Mouse (Mus musculus): ENCODE data around the gene Spryd4. TPM values are rescaled to one million over a fixed set of nuclear protein-coding genes. Genes with fewer than 3 reads are reported as not detected.
A peak's percentile ranks its signal among the peaks of the same experiment; 100 is the strongest.
"Not testable (repeated sequence)": the region's sequence is repeated elsewhere in the genome, so short reads cannot be mapped to it uniquely, and the experiment has no call there.

The Spryd4 gene
- total and polyA plus RNA-seq, 3 experiments: 17.2 to 19.6 TPM; not detected in 1

- Histone ChIP-seq H3K36me3 (ENCODE audit: control insufficient read depth in 1 of 2, insufficient read depth in 2 of 2, low read length in 2 of 2) (peaks cover 0 to 13% of the 10 kb centered on the region in 2 experiments; a peak in 2 of 4 replicates), H3K79me2 (ENCODE audit: control insufficient read depth, insufficient read depth, low read length, poor library complexity) (no peaks in the 10 kb centered on the region; the same call in 1 of the 2 replicates), H3K9ac (ENCODE audit: control insufficient read depth, low read depth, low read length, poor library complexity, severe bottlenecking) (no peak overlapping the region), H3K4me1 (ENCODE audit: control insufficient read depth in 1 of 2, insufficient read depth in 2 of 2, low read length in 2 of 2) (peaks cover 3 to 22% of the 10 kb centered on the region in 2 experiments; a peak in 3 of 4 replicates), H3K27me3 (ENCODE audit: control insufficient read depth in 1 of 2, insufficient read depth in 2 of 2, low read length in 2 of 2) (no peaks in the 10 kb centered on the region), H3K4me3 (ENCODE audit: control insufficient read depth in 1 of 2, insufficient read depth in 1 of 2, low read depth in 2 of 2, low read length in 2 of 2) (no peak overlapping the region), H3K27ac (ENCODE audit: control insufficient read depth, low read depth, low read length) (no peak overlapping the region), H3K9me3 (replicated peaks; ENCODE audit: insufficient read depth, low read length) (no peaks in the 10 kb centered on the region)
- peak; percentile 31 for DNase-seq (ENCODE audit: low read depth, low spot score)
- TF ChIP-seq KAT2A (conservative IDR thresholded peaks at IDR 0.05; ENCODE audit: low read depth, low read length) (no peak), RCOR1 (IDR thresholded peaks at IDR 0.05; ENCODE audit: low read depth, low read length) (no peak), E2F4 (IDR thresholded peaks at IDR 0.05; ENCODE audit: borderline replicate concordance, low read depth, low read length) (no peak), MYC (IDR thresholded peaks at IDR 0.05; ENCODE audit: low read depth, low read length) (no peak), GABPA (IDR thresholded peaks at IDR 0.05; ENCODE audit: low read depth, low read length) (no peak), GATA1 (IDR thresholded peaks at IDR 0.05; ENCODE audit: low read depth, low read length) (no peak), SMC3 (IDR thresholded peaks at IDR 0.05; ENCODE audit: low read depth, low read length) (no peak), NELFE (IDR thresholded peaks at IDR 0.05; ENCODE audit: low read depth, low read length) (no peak), CHD1 (IDR thresholded peaks at IDR 0.05; ENCODE audit: low read depth, low read length) (no peak)
Observed at GRCm38 (mm10) chr10:128193113-128193512, 18.5 kb downstream of the Spryd4 start.

GRCm38 (mm10) chr10:128192030-128192766 is 19.4 kb downstream of the Spryd4 start:
- DNase-seq (ENCODE audit: low read depth, low spot score): peak; percentile 49
- not testable (repeated sequence) for H3K4me3 ChIP-seq (ENCODE audit: control insufficient read depth in 1 of 2, insufficient read depth in 1 of 2, low read depth in 2 of 2, low read length in 2 of 2); H3K79me2 ChIP-seq (ENCODE audit: control insufficient read depth, insufficient read depth, low read length, poor library complexity); H3K9me3 ChIP-seq (replicated peaks; ENCODE audit: insufficient read depth, low read length); H3K27ac ChIP-seq (ENCODE audit: control insufficient read depth, low read depth, low read length); H3K27me3 ChIP-seq (ENCODE audit: control insufficient read depth in 1 of 2, insufficient read depth in 2 of 2, low read length in 2 of 2); H3K9ac ChIP-seq (ENCODE audit: control insufficient read depth, low read depth, low read length, poor library complexity, severe bottlenecking)
- Histone ChIP-seq H3K36me3 (ENCODE audit: control insufficient read depth in 1 of 2, insufficient read depth in 2 of 2, low read length in 2 of 2) (peaks cover 0 to 15% of the 10 kb centered on the region in 2 experiments; a peak in 2 of 4 replicates), H3K4me1 (ENCODE audit: control insufficient read depth in 1 of 2, insufficient read depth in 2 of 2, low read length in 2 of 2) (peaks cover 3 to 24% of the 10 kb centered on the region in 2 experiments; a peak in 3 of 4 replicates)
- TF ChIP-seq ZNF384 (IDR thresholded peaks at IDR 0.05; ENCODE audit: low read depth, low read length) (peak; percentile 70), CTCF (IDR thresholded peaks at IDR 0.05 in 2 of 3, conservative IDR thresholded peaks at IDR 0.05 in 1 of 3; ENCODE audit: control insufficient read depth in 1 of 3, insufficient read depth in 1 of 3, low read depth in 2 of 3, low read length in 3 of 3, poor library complexity in 1 of 3, severe bottlenecking in 1 of 3) (peak in 1 of 3 experiments; percentile 3; a peak in 1 of 6 replicates), MAFK (IDR thresholded peaks at IDR 0.05; ENCODE audit: borderline replicate concordance, low read depth, low read length) (0 out of 2 replicates have a peak, but pooled peaks have one; percentile 50), RCOR1 (IDR thresholded peaks at IDR 0.05; ENCODE audit: low read depth, low read length) (peak; percentile 37; the same call in 1 of the 2 replicates), TBP (IDR thresholded peaks at IDR 0.05; ENCODE audit: low read depth, low read length) (peak; percentile 97)
